Mouse (Mus musculus): ENCODE data around the gene Gm20388.

Gm20388 gene

DNA sequence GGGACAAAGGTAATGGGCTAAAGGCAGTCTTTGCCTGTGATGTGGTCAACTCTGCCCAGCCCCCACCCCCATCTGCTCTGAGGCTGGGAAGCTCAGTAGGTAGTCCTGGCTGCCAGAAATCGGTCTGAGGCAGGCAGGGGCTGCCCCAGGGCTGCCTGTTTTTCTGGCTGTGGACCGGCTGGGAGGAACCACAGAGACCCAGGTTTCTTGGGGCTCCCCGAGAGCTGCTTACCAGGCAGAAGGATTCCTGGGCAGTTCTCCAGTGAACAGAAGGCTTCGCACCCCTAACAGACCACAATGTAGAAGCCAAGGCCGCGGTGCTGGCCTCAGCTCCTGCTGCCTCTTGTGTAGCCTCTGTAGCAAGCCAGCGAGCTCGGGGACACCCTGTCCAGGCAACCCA, 2239.0 kb downstream of the Gm20388 start:
- DNase-seq, result no peak

DNA sequence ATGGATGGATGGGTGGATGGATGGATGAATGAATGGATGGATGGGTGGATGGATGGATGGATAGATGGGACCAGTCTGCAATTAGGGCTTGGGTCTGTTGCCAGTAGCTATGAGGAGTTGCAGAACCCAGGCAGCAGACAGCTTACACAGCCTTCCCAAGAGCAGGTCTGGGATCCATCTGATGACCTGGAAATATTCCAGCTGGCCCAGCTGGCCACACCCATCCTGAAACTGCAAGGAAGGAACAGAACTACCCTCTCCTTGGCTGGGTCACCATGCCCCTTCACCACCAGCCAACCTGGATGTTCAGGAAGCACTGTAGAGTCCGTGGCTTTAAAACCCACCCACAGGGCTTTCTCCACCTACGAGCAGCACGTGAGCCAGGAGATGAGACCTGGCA, 2240.9 kb downstream of the Gm20388 start:
- DNase-seq, result no peak

DNA sequence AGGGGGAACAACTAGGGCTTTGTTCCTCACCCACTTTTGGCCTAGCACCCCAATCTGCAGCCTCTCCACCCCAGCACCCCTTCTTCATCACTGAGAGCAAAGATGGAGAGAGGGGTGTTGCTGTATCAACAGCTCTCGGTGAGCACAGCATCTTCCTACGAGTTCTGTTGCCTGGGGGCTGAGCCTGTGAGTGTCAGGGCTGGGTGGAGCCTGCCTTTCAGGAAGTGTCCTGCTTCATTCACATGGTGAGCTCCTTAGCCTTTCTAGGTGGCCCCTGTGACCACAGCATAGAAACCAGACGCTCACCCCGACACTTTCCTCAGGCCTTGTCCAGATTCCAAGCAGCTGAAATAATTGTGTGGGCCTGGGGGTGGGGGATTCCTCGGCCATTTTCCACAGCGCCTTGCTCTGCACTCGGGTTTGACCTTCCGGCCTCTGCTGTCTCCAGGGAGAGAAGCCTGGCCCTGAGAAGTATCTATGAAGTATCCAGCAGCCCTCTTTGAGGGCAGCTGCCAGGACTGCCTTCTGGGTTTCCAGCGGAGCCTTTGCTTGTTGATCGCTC, 2244.5 kb downstream of the Gm20388 start:
- DNase-seq, result no peak

DNA sequence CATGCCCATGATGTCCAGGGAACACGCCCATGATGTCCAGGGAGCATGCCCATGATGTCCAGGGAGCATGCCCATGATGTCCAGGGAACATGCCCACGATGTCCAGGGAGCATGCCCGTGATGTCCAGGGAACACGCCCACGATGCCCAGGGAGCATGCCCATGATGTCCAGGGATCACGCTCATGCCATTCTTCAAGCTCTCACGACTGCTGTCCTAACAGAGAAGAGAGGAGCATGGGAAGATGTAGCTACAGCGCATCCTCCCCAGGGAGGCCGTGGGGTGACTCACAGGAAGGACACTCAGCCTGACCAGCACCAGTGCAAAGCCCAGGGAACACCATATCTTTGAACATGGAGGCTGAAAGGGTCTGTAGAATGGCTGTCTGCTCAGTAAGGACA, 2245.3 kb downstream of the Gm20388 start:
- no peak for DNase-seq

DNA sequence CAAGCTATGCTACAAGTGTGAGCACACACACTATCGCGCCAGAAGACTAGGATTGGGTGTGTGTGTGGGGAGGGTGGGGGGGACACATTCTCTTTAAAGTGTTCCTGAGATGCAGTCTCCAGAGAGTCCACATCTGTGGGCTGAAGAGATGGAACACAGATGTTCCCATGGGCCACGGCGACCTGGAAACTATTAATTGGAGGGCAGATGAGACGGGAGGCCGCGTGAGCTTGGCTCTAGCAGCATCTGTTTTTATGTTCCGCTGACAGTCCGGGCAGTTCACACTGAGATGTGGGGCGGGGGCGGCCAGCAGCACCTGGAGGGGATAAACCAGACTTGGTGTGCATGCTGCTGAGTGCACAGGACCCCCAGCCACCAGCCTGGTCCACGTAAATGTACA, 2247.0 kb downstream of the Gm20388 start:
- DNase-seq, result no peak

DNA sequence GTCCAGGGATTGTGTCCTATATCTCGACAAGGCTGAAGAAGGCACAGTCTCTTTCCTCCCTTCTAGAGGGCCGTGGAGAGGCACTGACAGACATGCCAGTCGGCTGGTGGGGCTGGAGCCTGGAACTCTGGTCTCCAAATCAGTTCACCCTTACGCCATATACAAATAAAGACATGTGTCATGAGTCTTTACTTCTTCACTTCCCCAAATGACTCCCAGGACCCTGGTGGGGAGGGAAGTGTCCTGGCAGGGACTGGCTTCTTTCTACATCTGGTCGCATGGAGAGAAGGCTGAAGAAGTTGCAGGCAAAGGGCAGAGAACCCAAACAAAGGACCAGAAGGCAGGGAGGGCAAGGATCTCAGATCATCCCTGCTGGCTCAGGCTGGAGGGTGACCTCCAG, 2249.5 kb downstream of the Gm20388 start:
- DNase-seq, result no peak

DNA sequence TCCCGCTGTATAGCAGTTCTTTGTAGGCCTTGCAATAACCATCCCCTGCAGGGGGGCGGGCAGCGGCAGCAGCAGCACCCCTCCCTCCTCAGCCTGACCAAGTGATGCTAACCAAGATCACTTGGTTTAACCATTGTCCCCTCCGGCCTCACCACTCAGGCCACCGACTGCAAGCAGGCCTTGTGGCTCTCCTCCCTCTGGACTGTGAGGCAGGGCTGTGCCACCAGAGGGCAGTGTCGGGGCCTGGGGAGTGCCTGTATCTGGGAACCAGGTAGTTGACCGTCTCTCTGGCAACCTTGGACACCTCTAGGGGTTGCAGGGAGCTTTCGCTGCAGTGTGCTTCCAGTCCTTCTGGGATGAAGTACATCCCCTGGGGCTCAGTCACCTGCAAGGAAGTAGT, 2252.4 kb downstream of the Gm20388 start:
- peak; percentile 59 to 67 for DNase-seq

DNA sequence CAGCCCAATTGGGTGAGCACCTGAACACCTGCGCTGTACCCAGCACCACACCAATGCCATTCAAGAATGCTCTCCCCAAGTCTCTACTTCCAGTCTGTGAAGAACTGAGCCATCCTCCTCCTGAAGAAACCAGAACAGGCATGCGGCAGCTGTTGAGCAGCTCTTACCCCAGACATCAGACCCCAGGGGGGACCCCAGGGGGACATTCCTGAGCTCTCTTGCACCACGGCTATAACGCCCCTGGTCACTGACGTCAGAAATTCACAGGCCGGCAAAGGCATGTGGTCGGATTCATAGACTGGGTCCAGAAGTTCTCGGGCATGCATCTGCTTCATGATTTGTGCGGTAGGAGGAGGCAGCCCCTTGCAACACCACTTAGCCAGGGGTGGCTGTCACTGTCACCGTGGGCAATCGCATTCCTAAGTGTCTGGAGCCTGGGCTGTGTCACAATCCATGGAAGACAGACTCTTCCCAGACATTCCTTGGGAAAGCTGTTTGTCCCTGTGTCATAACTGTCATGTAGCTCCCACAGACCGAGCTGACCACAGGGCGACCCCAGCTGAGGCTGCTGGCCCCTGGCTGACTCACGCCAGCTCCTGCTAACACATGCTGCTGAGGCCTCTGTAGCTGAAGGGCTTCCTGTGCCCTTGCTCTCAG, 2256.7 kb downstream of the Gm20388 start:
- no peak for DNase-seq

DNA sequence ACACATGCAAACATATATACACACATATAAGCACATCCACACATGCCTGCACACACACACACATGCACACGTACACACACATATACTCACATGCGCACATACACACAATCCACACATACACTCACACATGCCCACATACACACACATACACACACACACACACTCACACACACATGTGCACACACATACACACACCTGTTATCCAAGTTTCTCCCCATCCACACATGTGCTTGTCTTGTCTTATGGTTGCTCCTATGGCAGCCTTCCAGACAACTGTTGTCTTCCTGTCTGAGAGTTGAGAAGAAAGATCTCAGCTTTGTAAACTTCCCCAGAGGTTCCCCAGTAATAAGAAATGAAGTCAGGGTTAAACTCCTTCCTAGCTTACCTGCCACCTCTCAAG, 2258.8 kb downstream of the Gm20388 start:
- no peak for DNase-seq

DNA sequence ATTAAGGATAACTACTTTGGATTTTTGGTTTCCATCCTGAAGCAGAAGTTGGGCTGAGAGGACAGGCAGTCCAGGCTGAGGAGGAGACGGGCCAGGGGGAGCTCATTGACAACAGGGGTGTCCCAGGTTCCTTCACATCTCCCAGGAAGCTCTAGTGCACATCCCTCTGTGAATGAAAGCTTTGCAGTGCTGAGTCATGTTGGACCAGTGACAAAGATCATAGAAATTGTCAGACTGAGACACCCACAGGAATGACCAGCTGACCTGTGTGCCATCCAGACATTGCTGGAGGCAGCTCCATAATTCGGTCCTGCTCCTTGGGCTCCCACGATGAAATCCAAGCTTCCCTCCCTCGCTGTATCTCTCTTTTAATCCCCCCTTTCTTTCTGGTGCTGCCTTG, 2261.2 kb downstream of the Gm20388 start:
- DNase-seq, result no peak

DNA sequence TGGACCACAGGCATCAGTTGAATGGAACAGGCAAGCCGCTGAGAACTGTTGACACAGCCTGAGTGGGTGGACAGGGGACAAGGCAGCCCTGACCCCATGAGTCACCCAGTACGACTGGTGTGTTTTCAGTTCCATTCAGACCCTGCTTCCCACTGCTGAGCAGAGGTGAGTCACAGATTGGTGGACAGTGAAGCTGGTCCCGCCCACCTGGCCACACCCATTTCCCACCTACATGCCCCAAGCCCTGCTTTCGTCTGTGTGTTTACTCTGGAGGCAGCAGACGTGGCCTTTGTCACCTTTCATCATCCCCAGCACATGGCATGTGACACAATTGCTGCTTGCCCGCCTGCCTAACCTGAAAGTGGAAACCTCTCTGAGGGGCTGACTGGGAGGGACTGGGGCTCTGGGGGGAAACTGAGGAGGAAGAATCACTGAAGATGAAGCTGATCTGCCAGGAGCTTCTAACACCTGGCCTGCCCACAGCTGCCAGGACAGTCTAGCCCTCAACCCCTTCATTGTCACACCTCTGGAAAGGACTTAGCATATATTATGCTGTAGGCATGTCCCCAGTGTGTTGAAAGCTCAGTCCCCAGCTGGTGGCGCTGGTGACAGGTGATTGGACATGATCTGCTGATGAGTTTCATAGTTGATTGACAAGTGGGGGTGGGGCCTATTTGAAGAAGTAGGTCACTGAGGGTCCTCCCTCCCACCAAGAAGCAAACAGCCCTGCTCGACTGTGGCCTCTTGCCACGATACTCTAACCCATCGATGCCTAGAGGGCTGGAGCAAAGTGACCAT, 2263.7 kb downstream of the Gm20388 start:
- DNase-seq, result no peak

DNA sequence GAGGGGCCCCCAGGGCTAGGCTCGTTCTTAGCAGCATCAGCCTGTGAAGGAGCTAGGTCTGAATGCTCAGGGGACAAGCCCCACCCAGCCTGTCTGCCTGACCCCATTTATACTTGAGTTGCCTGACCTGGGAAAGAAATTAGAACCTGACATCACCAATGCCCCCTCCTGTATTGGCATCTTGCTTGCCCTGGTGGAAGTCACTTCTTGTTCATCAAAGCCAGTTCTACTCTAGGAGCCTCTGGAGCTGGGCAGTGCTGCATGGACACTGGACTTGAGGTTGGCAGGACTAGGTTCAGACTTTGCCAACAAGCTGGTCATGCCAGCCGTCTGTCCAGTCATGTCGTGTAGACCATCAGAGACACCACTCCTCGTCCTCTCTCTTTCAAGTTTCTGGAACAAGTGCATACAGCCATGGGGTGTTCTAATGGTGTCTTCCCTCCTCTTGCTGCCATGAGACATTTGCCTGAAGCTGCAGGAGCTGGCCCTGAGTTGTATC, 2267.8 kb downstream of the Gm20388 start:
- no peak for DNase-seq

DNA sequence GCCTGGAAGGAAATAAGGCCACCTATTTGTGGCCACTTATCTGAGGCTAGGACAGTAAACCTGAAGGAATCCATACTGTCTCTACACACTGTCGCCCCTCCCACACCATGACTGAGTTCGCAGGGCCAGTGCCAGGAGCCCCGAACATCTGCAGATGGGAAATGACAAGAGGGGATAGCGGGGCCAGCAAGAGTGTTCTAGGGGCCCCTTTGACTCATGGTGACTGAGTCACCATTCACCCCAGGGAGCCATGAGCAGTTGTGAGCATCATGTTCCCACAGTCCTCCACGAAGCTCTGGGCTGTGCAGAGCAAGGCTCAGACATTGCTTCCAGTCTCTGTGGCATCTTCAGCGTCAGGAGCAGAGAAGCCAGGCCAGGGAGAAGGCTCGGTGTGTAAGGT, 2268.7 kb downstream of the Gm20388 start:
- no peak for DNase-seq

DNA sequence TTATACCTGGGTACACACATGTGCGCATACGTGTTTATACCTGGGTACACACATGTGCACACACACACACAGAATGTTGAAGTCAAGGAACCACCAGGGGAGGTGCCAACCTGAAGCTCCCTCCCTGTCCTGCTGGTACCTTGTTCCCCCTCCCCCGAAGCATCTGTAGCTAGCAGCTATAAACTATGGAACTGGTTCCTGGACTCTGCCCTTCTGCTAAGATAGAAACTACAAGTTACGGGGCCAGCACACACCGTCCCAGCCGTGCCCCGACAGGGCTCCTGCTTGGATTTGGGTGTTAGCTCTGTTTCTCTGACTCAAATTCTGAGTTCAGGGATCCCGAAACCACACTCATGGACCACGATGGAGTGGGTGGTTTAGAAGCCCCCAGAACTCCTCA, 2269.5 kb downstream of the Gm20388 start:
- DNase-seq, result no peak

DNA sequence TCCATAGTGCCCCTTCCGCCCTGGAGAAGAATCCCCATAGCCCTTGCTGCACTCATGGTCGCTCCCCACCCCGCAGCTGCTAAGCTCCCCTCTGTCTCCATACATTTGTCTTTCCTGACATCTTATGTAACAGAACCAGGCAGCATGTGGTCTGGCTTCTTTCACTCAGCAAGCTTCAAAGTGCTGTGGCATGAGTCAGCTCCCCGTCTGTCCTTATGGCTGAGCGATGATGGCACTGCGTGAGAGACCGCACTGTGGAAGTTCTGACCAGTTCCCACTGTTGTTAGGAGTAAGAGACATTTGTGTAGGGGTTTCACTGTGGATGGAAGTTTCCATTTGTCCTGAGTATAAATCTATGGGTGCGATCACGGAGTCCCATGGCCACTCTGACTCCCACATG, 2270.8 kb downstream of the Gm20388 start:
- no peak for DNase-seq

DNA sequence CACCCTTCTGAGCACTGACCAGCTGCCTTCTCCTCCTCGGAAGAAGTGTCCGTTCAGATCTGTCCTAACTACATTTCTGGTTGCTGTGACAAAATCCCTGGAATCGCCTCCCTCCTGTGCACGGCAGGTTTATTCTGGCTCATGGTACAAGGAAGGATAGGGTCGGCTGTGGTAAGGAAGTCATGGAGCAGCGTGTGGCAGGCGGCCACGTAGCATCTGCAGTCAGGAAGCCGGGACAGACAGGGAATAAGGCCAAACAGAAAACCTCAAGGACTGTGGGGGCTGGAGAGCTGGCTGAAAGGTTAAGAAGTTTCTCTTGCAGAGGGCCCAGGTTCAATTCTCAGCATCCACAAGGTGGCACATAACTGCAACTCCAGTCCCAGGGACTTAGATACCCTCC, 2271.3 kb downstream of the Gm20388 start:
- no peak for DNase-seq

DNA sequence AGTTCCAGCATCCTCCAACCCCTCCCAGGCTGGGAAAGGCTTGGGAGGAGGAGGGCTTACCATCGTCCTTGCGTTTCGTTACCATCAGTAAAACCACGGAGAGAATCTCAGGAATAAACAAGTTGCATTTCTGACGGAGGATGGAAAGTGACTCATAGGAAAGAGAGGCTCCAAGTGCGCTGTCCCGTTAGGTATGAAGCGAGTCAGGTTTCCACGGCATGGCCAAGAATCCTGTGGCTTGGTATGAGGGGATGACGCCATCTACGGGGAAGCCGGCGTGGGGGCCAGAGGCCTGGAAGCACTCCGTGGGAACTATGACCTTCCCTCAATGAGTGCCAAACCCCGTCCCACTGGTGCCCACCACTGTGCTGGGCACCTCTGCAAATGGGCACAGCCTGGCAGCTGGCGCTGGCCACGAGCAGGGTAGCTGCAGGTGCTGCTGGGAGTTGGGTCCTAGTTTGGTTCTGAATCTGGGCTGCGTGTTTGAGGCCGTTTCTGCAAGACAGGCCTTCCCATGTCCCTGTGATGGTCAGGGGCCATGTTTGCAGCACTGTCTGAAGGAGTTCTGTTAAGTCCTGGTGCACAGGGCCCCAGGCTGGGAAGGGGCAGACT, 2275.8 kb downstream of the Gm20388 start:
- no peak for DNase-seq

DNA sequence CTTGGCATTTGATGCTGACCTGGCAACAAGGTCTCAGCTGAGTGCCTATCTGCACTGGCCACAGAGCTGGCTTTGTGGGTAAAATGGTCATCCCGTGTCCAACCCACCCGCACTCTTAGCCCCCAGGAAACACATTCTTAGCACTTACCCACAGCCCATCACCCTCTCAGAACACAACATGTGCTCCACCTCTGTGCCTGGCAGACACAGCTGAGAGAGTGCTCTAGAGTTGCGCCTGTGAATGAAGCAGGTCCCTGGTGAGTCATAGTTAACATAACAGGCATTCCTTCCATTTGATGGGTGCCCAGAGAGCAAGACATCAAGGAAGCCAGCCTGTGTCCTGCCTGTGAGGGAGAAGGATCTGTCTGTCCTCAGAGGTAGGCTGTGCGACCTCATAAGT, 2276.6 kb downstream of the Gm20388 start:
- DNase-seq, result no peak

DNA sequence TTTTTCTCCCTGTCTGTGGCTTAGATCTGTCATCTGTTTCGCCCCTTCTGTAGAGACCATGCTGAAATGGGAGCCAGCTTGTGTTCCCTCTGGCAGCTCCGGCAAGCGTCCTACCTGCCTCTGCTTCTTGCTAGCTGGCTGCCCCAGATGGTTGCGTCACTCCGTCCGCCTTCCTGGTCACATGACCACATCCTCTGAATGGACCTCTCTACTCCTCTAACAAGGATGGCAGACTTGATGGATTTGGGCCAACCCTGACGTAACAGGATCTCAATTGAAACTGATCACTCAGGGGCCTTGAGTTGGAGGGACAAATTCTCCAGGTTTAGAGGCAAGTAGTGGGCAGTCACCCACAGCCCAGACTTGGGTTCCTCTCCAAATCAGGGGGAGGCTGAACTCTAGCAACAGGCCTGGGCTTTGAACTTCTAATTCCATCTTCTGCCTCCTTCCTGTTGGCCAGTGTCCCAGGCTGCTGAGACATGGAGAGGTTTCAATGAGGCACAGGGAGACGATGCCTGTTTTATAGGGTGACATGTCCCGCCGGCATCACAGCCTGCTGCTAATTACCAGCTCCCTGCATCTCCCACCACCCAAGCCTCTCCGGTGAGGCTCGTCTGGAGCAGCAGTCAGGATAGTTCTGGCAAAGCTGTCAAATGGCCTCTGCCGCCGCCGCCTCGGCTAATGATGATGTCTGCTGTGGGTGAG, 2279.9 kb downstream of the Gm20388 start:
- DNase-seq, result no peak

DNA sequence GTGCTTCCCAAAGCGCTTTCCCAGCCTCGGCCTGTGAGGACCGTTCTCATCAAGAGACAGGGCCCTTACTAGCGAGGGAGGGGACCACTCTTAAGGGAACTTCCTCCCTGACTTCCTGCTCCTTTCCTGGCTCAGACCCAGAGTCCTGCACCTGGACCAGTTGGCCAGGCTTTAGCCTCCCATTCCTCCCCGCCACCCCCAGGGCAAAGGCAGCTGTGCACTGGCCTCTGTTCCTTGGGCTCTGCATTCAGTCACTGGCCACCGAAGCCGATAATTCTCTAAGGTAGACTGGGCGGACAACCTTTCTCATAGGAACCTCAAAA, 2280.4 kb downstream of the Gm20388 start:
- no peak for DNase-seq

DNA sequence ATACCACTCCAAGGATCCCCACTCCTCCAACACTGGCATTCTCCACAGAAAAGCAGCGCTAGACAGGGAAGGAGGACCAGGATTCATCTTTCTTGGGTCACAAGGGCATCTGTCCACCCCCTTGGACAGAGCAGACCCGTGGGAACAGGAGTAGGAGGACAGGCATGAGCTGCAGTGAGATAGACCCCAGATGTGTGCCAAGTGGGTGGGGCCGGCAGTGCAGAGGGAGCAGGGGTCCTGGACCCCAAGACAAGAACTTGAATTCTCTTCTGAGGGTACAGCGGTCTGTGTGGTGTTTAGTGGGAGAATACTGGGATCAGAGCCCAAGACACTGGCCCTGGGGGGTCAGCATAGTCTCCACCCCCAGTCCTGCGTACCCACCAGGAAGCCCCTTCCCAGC, 2282.1 kb downstream of the Gm20388 start:
- no peak for DNase-seq

DNA sequence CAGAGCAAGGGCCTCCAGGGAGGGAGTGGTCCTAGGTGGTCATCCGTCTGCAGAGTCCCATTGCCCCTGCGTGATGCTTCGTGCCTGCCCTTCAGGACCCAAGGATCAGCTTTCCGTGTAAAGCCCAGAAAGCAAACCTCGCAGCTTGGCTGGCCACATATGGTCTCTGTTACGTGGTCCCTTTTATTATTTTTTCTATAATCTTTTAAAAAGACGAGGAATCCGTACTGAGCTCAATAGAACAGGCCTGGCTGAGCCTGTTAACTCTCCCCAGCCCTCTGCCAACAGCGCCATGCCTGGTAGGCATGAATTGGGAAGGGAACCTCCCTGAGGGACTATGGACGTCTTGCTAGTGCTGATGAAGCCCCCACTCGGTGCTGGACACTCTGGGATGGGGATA, 2282.9 kb downstream of the Gm20388 start:
- no peak for DNase-seq

DNA sequence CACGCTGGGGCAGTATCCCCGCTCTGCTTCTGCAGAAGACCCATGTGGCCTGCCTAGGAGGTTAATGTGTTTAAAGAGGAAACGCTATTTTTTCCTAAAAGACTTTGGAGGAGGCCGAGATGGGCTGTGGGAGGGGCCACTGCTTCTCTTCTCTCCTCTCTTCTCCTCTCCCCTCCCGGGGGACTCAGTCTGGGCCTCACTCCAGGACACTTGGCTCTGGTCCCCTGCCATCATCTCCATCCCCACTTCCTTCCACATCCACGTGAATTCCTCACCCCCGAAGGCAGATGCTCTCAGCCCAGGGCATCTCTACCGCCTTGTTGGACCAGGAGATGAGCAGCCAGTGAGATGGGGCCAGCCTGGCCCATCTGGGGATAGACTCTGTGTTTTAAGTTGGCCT, 2283.8 kb downstream of the Gm20388 start:
- DNase-seq, result no peak

All from B cell, adult 2 months (primary cell).